Mouse (Mus musculus): ENCODE results near the gene Lyz2. TPM values are rescaled to one million over a fixed set of nuclear protein-coding genes. Genes with fewer than 3 reads are reported as not detected.
"Not testable (repeated sequence)": the region's sequence is repeated elsewhere in the genome, so short reads cannot be mapped to it uniquely, and the experiment has no call there.

The Lyz2 gene
- total and polyA plus RNA-seq, 3 experiments: not detected

GRCm38 (mm10) chr10:117289034-117289505 is 6.9 kb upstream of the Lyz2 start:
- DNase-seq (ENCODE audit: low read depth, low spot score); H3K9ac ChIP-seq (ENCODE audit: control insufficient read depth, low read depth, low read length, poor library complexity, severe bottlenecking); H3K36me3 ChIP-seq (ENCODE audit: control insufficient read depth in 1 of 2, insufficient read depth in 2 of 2, low read length in 2 of 2); H3K27ac ChIP-seq (ENCODE audit: control insufficient read depth, low read depth, low read length); H3K9me3 ChIP-seq (replicated peaks; ENCODE audit: insufficient read depth, low read length); H3K4me1 ChIP-seq (ENCODE audit: control insufficient read depth in 1 of 2, insufficient read depth in 2 of 2, low read length in 2 of 2); H3K4me3 ChIP-seq (ENCODE audit: control insufficient read depth in 1 of 2, insufficient read depth in 1 of 2, low read depth in 2 of 2, low read length in 2 of 2); H3K79me2 ChIP-seq (ENCODE audit: control insufficient read depth, insufficient read depth, low read length, poor library complexity): not testable (repeated sequence)
- H3K27me3 ChIP-seq (ENCODE audit: control insufficient read depth in 1 of 2, insufficient read depth in 2 of 2, low read length in 2 of 2): peaks cover 5 to 12% of the 10 kb centered on the region in 2 experiments

GRCm38 (mm10) chr10:117288197-117289033 is 6.3 kb upstream of the Lyz2 start:
- no peak overlapping the region for H3K4me3 ChIP-seq (ENCODE audit: control insufficient read depth in 1 of 2, insufficient read depth in 1 of 2, low read depth in 2 of 2, low read length in 2 of 2)
- no peaks in the 10 kb centered on the region for H3K79me2 ChIP-seq (ENCODE audit: control insufficient read depth, insufficient read depth, low read length, poor library complexity)
- no peak overlapping the region for H3K9ac ChIP-seq (ENCODE audit: control insufficient read depth, low read depth, low read length, poor library complexity, severe bottlenecking)
- TF ChIP-seq ETS1 (IDR thresholded peaks at IDR 0.05; ENCODE audit: low read depth, low read length): no peak
- TF ChIP-seq POLR2A (IDR thresholded peaks at IDR 0.05; ENCODE audit: control insufficient read depth in 1 of 2, insufficient read depth in 1 of 2, low read depth in 1 of 2, low read length in 2 of 2, poor library complexity in 1 of 2): no peak
- no peak for TF ChIP-seq ZC3H11A (IDR thresholded peaks at IDR 0.05; ENCODE audit: low read depth, low read length)
- TF ChIP-seq HCFC1 (IDR thresholded peaks at IDR 0.05; ENCODE audit: low read depth, low read length): no peak
- no peak for TF ChIP-seq NELFE (IDR thresholded peaks at IDR 0.05; ENCODE audit: low read depth, low read length)
- TF ChIP-seq BHLHE40 (IDR thresholded peaks at IDR 0.05; ENCODE audit: borderline replicate concordance, low read depth, low read length): no peak
- no peak for TF ChIP-seq MAZ (IDR thresholded peaks at IDR 0.05; ENCODE audit: low read depth, low read length)
- no peak for TF ChIP-seq MYB (IDR thresholded peaks at IDR 0.05; ENCODE audit: low read depth, low read length)
- TF ChIP-seq ELF1 (IDR thresholded peaks at IDR 0.05; ENCODE audit: low read depth, low read length): no peak
- no peak for TF ChIP-seq MAFK (IDR thresholded peaks at IDR 0.05; ENCODE audit: borderline replicate concordance, low read depth, low read length)
- TF ChIP-seq POLR2AphosphoS5 (IDR thresholded peaks at IDR 0.05; ENCODE audit: borderline replicate concordance, low read depth, low read length): no peak
- no peak for TF ChIP-seq JUND (IDR thresholded peaks at IDR 0.05; ENCODE audit: low read depth, low read length)
- no peaks in the 10 kb centered on the region for H3K9me3 ChIP-seq (replicated peaks; ENCODE audit: insufficient read depth, low read length)
- H3K27ac ChIP-seq (ENCODE audit: control insufficient read depth, low read depth, low read length): no peak overlapping the region
- no peaks in the 10 kb centered on the region for H3K36me3 ChIP-seq (ENCODE audit: control insufficient read depth in 1 of 2, insufficient read depth in 2 of 2, low read length in 2 of 2)
- no peak for DNase-seq (ENCODE audit: low read depth, low spot score)
- peaks cover 5 to 10% of the 10 kb centered on the region in 2 experiments for H3K27me3 ChIP-seq (ENCODE audit: control insufficient read depth in 1 of 2, insufficient read depth in 2 of 2, low read length in 2 of 2)
- H3K4me1 ChIP-seq (ENCODE audit: control insufficient read depth in 1 of 2, insufficient read depth in 2 of 2, low read length in 2 of 2): no peaks in the 10 kb centered on the region

- Histone ChIP-seq H3K9me3 (replicated peaks; ENCODE audit: insufficient read depth, low read length) (no peaks in the 10 kb centered on the region), H3K27me3 (ENCODE audit: control insufficient read depth in 1 of 2, insufficient read depth in 2 of 2, low read length in 2 of 2) (peaks cover 7 to 8% of the 10 kb centered on the region in 2 experiments), H3K9ac (ENCODE audit: control insufficient read depth, low read depth, low read length, poor library complexity, severe bottlenecking) (no peak overlapping the region), H3K27ac (ENCODE audit: control insufficient read depth, low read depth, low read length) (no peak overlapping the region), H3K79me2 (ENCODE audit: control insufficient read depth, insufficient read depth, low read length, poor library complexity) (no peaks in the 10 kb centered on the region), H3K4me1 (ENCODE audit: control insufficient read depth in 1 of 2, insufficient read depth in 2 of 2, low read length in 2 of 2) (no peaks in the 10 kb centered on the region), H3K36me3 (ENCODE audit: control insufficient read depth in 1 of 2, insufficient read depth in 2 of 2, low read length in 2 of 2) (no peaks in the 10 kb centered on the region), H3K4me3 (ENCODE audit: control insufficient read depth in 1 of 2, insufficient read depth in 1 of 2, low read depth in 2 of 2, low read length in 2 of 2) (no peak overlapping the region)
- no peak for DNase-seq (ENCODE audit: low read depth, low spot score)
- TF ChIP-seq ETS1 (IDR thresholded peaks at IDR 0.05; ENCODE audit: low read depth, low read length) (no peak), MAFK (IDR thresholded peaks at IDR 0.05; ENCODE audit: borderline replicate concordance, low read depth, low read length) (no peak), MAZ (IDR thresholded peaks at IDR 0.05; ENCODE audit: low read depth, low read length) (no peak), ZMIZ1 (IDR thresholded peaks at IDR 0.05; ENCODE audit: low read depth, low read length) (no peak), GABPA (IDR thresholded peaks at IDR 0.05; ENCODE audit: low read depth, low read length) (no peak), NRF1 (IDR thresholded peaks at IDR 0.05; ENCODE audit: insufficient read depth, low read depth, low read length, poor library complexity, severe bottlenecking) (no peak), BHLHE40 (IDR thresholded peaks at IDR 0.05; ENCODE audit: borderline replicate concordance, low read depth, low read length) (no peak), TAL1 (IDR thresholded peaks at IDR 0.05; ENCODE audit: low read length) (no peak), NELFE (IDR thresholded peaks at IDR 0.05; ENCODE audit: low read depth, low read length) (no peak), EP300 (IDR thresholded peaks at IDR 0.05; ENCODE audit: low read depth in 1 of 2, low read length in 2 of 2) (no peak), RCOR1 (IDR thresholded peaks at IDR 0.05; ENCODE audit: low read depth, low read length) (no peak), SIN3A (IDR thresholded peaks at IDR 0.05; ENCODE audit: low read length) (no peak), MXI1 (IDR thresholded peaks at IDR 0.05; ENCODE audit: low read depth, low read length) (no peak), TBP (IDR thresholded peaks at IDR 0.05; ENCODE audit: low read depth, low read length) (no peak), SMC3 (IDR thresholded peaks at IDR 0.05; ENCODE audit: low read depth, low read length) (no peak), CTCF (IDR thresholded peaks at IDR 0.05 in 2 of 3, conservative IDR thresholded peaks at IDR 0.05 in 1 of 3; ENCODE audit: control insufficient read depth in 1 of 3, insufficient read depth in 1 of 3, low read depth in 2 of 3, low read length in 3 of 3, poor library complexity in 1 of 3, severe bottlenecking in 1 of 3) (no peak), ZC3H11A (IDR thresholded peaks at IDR 0.05; ENCODE audit: low read depth, low read length) (no peak)
These were observed 5.2 kb upstream of the Lyz2 start for GRCm38 (mm10) chr10:117287226-117287850.
